Mouse (Mus musculus): ENCODE results near the gene Lag3. TPM values are rescaled to one million over a fixed set of nuclear protein-coding genes. Genes with fewer than 3 reads are reported as not detected.

Lag3 gene
- total RNA-seq, 2 experiments from 2014 or later: 1.5 to 1.7 TPM

GRCm38 (mm10) chr6:124920318-124921085 lies 9.0 kb upstream of the Lag3 start:
- no peak for DNase-seq (ENCODE audit: low spot score in 2 of 2)

GRCm38 (mm10) chr6:124919695-124920317 lies 8.3 kb upstream of the Lag3 start, which contains the start of gene Ptms:
Gene Ptms (minus strand): TSS chr6:124920103.
- DNase-seq (ENCODE audit: low spot score in 2 of 2): peak; percentile 60 to 80

GRCm38 (mm10) chr6:124918890-124919627 lies 7.6 kb upstream of the Lag3 start:
- no peak for DNase-seq (ENCODE audit: low spot score in 2 of 2)

- DNase-seq (ENCODE audit: low spot score in 2 of 2): no peak
These were observed 6.8 kb upstream of the Lag3 start for GRCm38 (mm10) chr6:124918331-124918690.

- peak; percentile 82 to 94 for DNase-seq (ENCODE audit: low spot score in 2 of 2)
These were observed 6.2 kb upstream of the Lag3 start for GRCm38 (mm10) chr6:124917518-124918330.

- peak; percentile 82 to 84 for DNase-seq (ENCODE audit: low spot score in 2 of 2)
These were observed 5.4 kb upstream of the Lag3 start for GRCm38 (mm10) chr6:124916695-124917517.

- DNase-seq (ENCODE audit: low spot score in 2 of 2): no peak
These were observed 4.6 kb upstream of the Lag3 start for GRCm38 (mm10) chr6:124915942-124916694.

- DNase-seq (ENCODE audit: low spot score in 2 of 2): no peak
These were observed 3.8 kb upstream of the Lag3 start for GRCm38 (mm10) chr6:124915160-124915941.

- no peak for DNase-seq (ENCODE audit: low spot score in 2 of 2)
These were observed 3.0 kb upstream of the Lag3 start for GRCm38 (mm10) chr6:124914511-124914910.

- DNase-seq (ENCODE audit: low spot score in 2 of 2): no peak
These were observed 2.3 kb upstream of the Lag3 start for GRCm38 (mm10) chr6:124913721-124914285.

- DNase-seq (ENCODE audit: low spot score in 2 of 2): no peak
These were observed 1.7 kb upstream of the Lag3 start for GRCm38 (mm10) chr6:124913214-124913613.

- no peak for DNase-seq (ENCODE audit: low spot score in 2 of 2)
These were observed 1.5 kb downstream of the Lag3 start for GRCm38 (mm10) chr6:124910032-124910431.

GRCm38 (mm10) chr6:124907767-124908166 lies 3.7 kb downstream of the Lag3 start:
- DNase-seq (ENCODE audit: low spot score in 2 of 2): no peak

GRCm38 (mm10) chr6:124904991-124905860 lies 6.3 kb downstream of the Lag3 start:
- no peak for DNase-seq (ENCODE audit: low spot score in 2 of 2)

- no peak for DNase-seq (ENCODE audit: low spot score in 2 of 2)
These were observed 7.1 kb downstream of the Lag3 start for GRCm38 (mm10) chr6:124904161-124904981.

GRCm38 (mm10) chr6:124903580-124904151 lies 7.8 kb downstream of the Lag3 start:
- peak; percentile 95 to 97 for DNase-seq (ENCODE audit: low spot score in 2 of 2)
